Mouse (Mus musculus): ENCODE measurements at regions not wholly inside any gene's neighbourhood (a gene's known extent, or its start where the extent isn't known, plus 50 kb on each side); places are given as distances from the start of the nearest gene placed in this dataset.

- TF ChIP-seq MYOG (IDR thresholded peaks at IDR 0.05; ENCODE audit: control insufficient read depth in 1 of 3, insufficient read depth in 1 of 3, insufficient read length in 2 of 3, low read depth in 2 of 3): no peak
- TF ChIP-seq POLR2A (IDR thresholded peaks at IDR 0.05; ENCODE audit: insufficient read length, low read depth): no peak
- TF ChIP-seq MYOD1 (IDR thresholded peaks at IDR 0.05; ENCODE audit: control insufficient read depth in 1 of 3, insufficient read length in 2 of 3, low read depth in 2 of 3): no peak
- no peak for TF ChIP-seq MAX (IDR thresholded peaks at IDR 0.05; ENCODE audit: low read depth)
- no peak for TF ChIP-seq TCF12 (IDR thresholded peaks at IDR 0.05; ENCODE audit: insufficient read depth, poor library complexity, severe bottlenecking)
- TF ChIP-seq USF1 (IDR thresholded peaks at IDR 0.05; ENCODE audit: low read depth): no peak
- TF ChIP-seq CEBPB (IDR thresholded peaks at IDR 0.05; ENCODE audit: insufficient read depth, poor library complexity, severe bottlenecking): no peak
- no peak for TF ChIP-seq TCF3 (IDR thresholded peaks at IDR 0.05; ENCODE audit: insufficient read length, low read depth)
- TF ChIP-seq POLR2AphosphoS2 (IDR thresholded peaks at IDR 0.05; ENCODE audit: insufficient read length, low read depth): no peak
- no peak for TF ChIP-seq E2F4 (IDR thresholded peaks at IDR 0.05; ENCODE audit: insufficient read depth)
- no peak for TF ChIP-seq SRF (IDR thresholded peaks at IDR 0.05; ENCODE audit: control insufficient read depth, insufficient read length, low read depth)
- TF ChIP-seq REST (IDR thresholded peaks at IDR 0.05; ENCODE audit: insufficient read depth, insufficient read length): no peak
Measured at GRCm38 (mm10) chr1:154116188-154116710, 84.7 kb upstream of the Zfp648 start.

Data from myocyte (in vitro differentiated cells).